Mouse (Mus musculus): ENCODE measurements around the gene Galntl6. TPM values are rescaled to one million over a fixed set of nuclear protein-coding genes. Genes with fewer than 3 reads are reported as not detected.
A peak's percentile ranks its signal among the peaks of the same experiment; 100 is the strongest.

Gene Galntl6
- polyA plus RNA-seq, 1 experiment from 2014 or later: 0.20 TPM

DNA sequence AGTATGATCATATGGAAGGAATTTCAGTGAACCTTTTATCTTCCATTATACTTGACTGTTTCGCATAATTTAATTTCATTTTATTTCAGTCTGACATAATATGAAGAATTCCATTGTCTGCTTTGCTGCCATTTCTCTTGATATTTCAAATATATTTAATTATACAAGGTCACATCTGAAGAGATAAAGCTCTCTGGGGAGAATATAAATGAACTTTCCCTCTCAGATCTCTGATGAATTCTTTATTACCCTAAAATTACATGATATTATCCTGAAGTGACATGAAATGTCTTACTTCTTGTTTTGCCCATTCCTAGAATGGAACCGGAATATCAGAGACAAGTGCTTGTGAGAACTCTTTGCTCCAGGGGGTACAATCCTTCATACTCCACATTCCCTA is 647.0 kb downstream of the Galntl6 start:
- no peak overlapping the region for H3K4me2 ChIP-seq (replicated peaks; ENCODE audit: low read depth)
- no peaks in the 10 kb centered on the region for H3K36me3 ChIP-seq (ENCODE audit: control insufficient read depth, insufficient read depth)
- TF ChIP-seq CTCF (IDR thresholded peaks at IDR 0.05; ENCODE audit: low read depth): no peak
- H3K4me1 ChIP-seq (replicated peaks; ENCODE audit: control insufficient read depth, insufficient read depth, low read length): no peaks in the 10 kb centered on the region
- H3K9me3 ChIP-seq (ENCODE audit: control insufficient read depth): no peaks in the 10 kb centered on the region
- WGBS: 85% methylated on average over 2 of the region's 2 CpGs
- no peak overlapping the region for H3K9ac ChIP-seq (ENCODE audit: low read depth, low read length)
- no peak overlapping the region for H3K4me3 ChIP-seq (ENCODE audit: low read depth, low read length)
- no peak for ATAC-seq
- H3K27ac ChIP-seq (ENCODE audit: low read depth, low read length): no peak overlapping the region
- no peaks in the 10 kb centered on the region for H3K27me3 ChIP-seq (replicated peaks; ENCODE audit: control insufficient read depth, insufficient read depth, low read length)

DNA sequence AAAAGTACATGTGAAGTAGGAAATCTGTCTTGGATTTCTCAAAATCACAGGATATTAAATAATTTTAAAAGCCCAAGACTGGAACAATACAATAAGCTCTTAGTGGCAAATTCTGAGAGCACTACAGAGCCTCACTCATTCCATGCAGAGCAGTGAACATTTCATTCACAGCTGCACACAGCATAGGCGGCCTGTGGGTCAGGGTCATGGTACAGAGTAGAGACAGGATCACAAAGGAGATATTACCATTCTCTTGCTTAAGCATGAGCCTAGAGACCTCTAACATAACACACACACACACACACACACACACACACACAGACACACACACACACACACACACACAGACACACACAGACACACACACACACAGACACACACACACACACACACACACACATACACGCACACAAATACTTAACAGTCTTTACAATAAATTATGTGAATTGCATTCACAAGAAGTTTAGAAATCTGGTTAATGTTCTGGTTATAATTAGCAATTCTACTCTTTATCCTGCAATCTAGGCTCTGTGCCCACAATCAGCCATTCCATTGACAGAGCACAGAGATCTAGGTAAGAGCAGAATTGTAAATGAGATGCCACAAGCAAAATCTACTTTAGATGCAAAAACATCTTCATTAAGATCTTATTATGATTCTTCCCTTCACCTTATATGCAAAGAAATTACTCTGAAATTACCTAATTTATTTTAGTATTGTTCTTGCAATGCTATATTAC is 653.7 kb downstream of the Galntl6 start:
- H3K4me3 ChIP-seq (ENCODE audit: low read depth, low read length): no peak overlapping the region
- no peaks in the 10 kb centered on the region for H3K27me3 ChIP-seq (replicated peaks; ENCODE audit: control insufficient read depth, insufficient read depth, low read length)
- H3K4me1 ChIP-seq (replicated peaks; ENCODE audit: control insufficient read depth, insufficient read depth, low read length): no peaks in the 10 kb centered on the region
- TF ChIP-seq CTCF (IDR thresholded peaks at IDR 0.05; ENCODE audit: low read depth): no peak
- 63% methylated on average over 2 of the region's 2 CpGs for WGBS
- H3K4me2 ChIP-seq (replicated peaks; ENCODE audit: low read depth): no peak overlapping the region
- no peak overlapping the region for H3K27ac ChIP-seq (ENCODE audit: low read depth, low read length)
- H3K9ac ChIP-seq (ENCODE audit: low read depth, low read length): no peak overlapping the region
- ATAC-seq: no peak
- H3K36me3 ChIP-seq (ENCODE audit: control insufficient read depth, insufficient read depth): no peaks in the 10 kb centered on the region
- H3K9me3 ChIP-seq (ENCODE audit: control insufficient read depth): no peaks in the 10 kb centered on the region

DNA sequence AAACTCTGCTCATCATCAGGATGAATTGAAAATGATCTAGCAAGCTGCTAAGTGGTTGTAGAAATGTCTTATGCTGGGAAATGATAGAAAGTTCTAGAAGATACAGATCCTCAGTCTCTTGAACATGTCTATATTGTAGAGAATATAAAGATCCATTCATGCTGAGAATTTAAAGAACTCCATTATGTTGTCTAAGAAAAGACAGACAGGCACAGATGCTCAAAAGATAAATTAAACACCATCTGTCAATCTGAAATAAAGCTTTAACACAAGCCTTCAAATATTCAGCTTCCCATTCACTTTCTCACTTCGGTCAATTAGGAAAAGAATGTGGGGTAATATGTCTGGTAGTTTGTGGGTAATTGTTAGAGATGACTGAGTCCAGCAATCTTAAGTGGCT is 658.8 kb downstream of the Galntl6 start:
- no peaks in the 10 kb centered on the region for H3K36me3 ChIP-seq (ENCODE audit: control insufficient read depth, insufficient read depth)
- no peak overlapping the region for H3K4me3 ChIP-seq (ENCODE audit: low read depth, low read length)
- no peak overlapping the region for H3K9ac ChIP-seq (ENCODE audit: low read depth, low read length)
- no peak overlapping the region for H3K27ac ChIP-seq (ENCODE audit: low read depth, low read length)
- H3K4me2 ChIP-seq (replicated peaks; ENCODE audit: low read depth): no peak overlapping the region
- no peak for TF ChIP-seq CTCF (IDR thresholded peaks at IDR 0.05; ENCODE audit: low read depth)
- no peaks in the 10 kb centered on the region for H3K9me3 ChIP-seq (ENCODE audit: control insufficient read depth)
- no peaks in the 10 kb centered on the region for H3K27me3 ChIP-seq (replicated peaks; ENCODE audit: control insufficient read depth, insufficient read depth, low read length)
- WGBS: 75% methylated on average over 1 of the region's 1 CpGs
- ATAC-seq: no peak
- no peaks in the 10 kb centered on the region for H3K4me1 ChIP-seq (replicated peaks; ENCODE audit: control insufficient read depth, insufficient read depth, low read length)

DNA sequence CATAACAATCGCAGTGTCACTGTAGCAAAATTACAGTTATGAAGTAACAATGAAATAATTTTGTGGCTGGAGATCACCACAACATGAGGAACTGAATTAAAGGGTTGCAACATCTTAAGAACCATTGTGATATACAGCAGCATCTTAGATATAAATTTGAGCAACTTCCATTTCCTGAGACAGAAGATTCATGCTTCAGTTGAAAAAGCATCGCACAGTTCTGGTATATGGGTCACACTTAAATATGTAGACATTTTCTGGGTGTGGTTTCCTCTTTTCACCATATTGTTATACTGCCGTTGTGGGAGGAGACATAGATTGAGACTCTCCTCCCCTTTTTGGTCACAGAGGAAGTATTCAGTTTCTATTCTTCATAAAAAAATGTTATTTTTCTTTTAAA is 667.6 kb downstream of the Galntl6 start:
- no peak for TF ChIP-seq CTCF (IDR thresholded peaks at IDR 0.05; ENCODE audit: low read depth)
- Histone ChIP-seq H3K9ac (ENCODE audit: low read depth, low read length) (no peak overlapping the region), H3K27ac (ENCODE audit: low read depth, low read length) (no peak overlapping the region), H3K4me1 (replicated peaks; ENCODE audit: control insufficient read depth, insufficient read depth, low read length) (no peaks in the 10 kb centered on the region), H3K9me3 (ENCODE audit: control insufficient read depth) (no peaks in the 10 kb centered on the region), H3K4me2 (replicated peaks; ENCODE audit: low read depth) (no peak overlapping the region), H3K4me3 (ENCODE audit: low read depth, low read length) (no peak overlapping the region), H3K27me3 (replicated peaks; ENCODE audit: control insufficient read depth, insufficient read depth, low read length) (no peaks in the 10 kb centered on the region), H3K36me3 (ENCODE audit: control insufficient read depth, insufficient read depth) (no peaks in the 10 kb centered on the region)
- 91% methylated on average over 3 of the region's 3 CpGs for WGBS
- no peak for ATAC-seq

DNA sequence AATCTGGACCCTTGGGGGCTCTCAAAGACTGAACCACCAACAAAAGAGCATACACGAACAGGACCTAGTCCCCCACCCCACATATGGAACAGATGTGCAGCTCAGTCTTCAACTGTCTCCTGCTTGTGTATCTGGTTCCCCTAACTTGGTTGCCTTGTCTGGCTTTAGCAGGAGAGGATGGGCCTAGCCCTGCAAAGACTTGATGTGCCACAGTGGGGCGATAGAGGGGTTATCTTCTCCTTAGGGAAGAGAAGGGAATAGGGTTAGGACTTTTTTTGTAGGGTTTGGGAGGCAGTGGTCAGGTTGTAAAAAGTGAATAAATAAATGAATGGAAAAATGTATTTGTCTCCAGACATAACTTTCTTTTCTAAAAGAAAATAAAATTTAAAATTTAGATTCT is 678.2 kb downstream of the Galntl6 start:
- 0 out of 2 replicates have a peak, but pooled peaks have one; percentile 21 for TF ChIP-seq CTCF (IDR thresholded peaks at IDR 0.05; ENCODE audit: low read depth)
- Histone ChIP-seq H3K36me3 (ENCODE audit: control insufficient read depth, insufficient read depth) (no peaks in the 10 kb centered on the region), H3K27me3 (replicated peaks; ENCODE audit: control insufficient read depth, insufficient read depth, low read length) (no peaks in the 10 kb centered on the region), H3K4me2 (replicated peaks; ENCODE audit: low read depth) (no peak overlapping the region), H3K4me1 (replicated peaks; ENCODE audit: control insufficient read depth, insufficient read depth, low read length) (no peaks in the 10 kb centered on the region), H3K9ac (ENCODE audit: low read depth, low read length) (no peak overlapping the region), H3K9me3 (ENCODE audit: control insufficient read depth) (no peaks in the 10 kb centered on the region), H3K27ac (ENCODE audit: low read depth, low read length) (no peak overlapping the region), H3K4me3 (ENCODE audit: low read depth, low read length) (no peak overlapping the region)
- no peak for ATAC-seq
- 38% methylated on average over 2 of the region's 2 CpGs for WGBS

DNA sequence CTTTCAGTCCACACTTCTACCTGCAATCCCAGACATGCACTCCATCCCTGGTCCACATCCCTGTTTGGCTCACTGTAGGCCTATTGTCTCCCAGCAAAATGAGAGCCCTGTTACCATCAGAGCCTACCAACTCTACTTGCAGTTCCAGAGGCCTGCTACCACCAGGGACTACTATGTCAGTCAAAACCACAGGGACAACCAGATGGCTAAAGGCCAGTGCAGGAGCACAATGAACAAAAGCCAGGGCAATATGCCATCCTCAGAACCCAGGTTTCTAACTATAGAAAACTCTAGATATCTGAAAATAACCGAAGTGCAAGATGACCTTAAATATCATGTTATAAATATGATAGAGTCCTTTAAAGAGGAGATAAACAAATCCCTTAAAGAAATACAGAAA is 683.7 kb downstream of the Galntl6 start:
- Histone ChIP-seq H3K4me1 (replicated peaks; ENCODE audit: control insufficient read depth, insufficient read depth, low read length) (no peaks in the 10 kb centered on the region), H3K27me3 (replicated peaks; ENCODE audit: control insufficient read depth, insufficient read depth, low read length) (no peaks in the 10 kb centered on the region), H3K9ac (ENCODE audit: low read depth, low read length) (no peak overlapping the region), H3K36me3 (ENCODE audit: control insufficient read depth, insufficient read depth) (no peaks in the 10 kb centered on the region), H3K9me3 (ENCODE audit: control insufficient read depth) (no peaks in the 10 kb centered on the region), H3K27ac (ENCODE audit: low read depth, low read length) (no peak overlapping the region), H3K4me3 (ENCODE audit: low read depth, low read length) (no peak overlapping the region), H3K4me2 (replicated peaks; ENCODE audit: low read depth) (no peak overlapping the region)
- TF ChIP-seq CTCF (IDR thresholded peaks at IDR 0.05; ENCODE audit: low read depth): no peak
- no peak for ATAC-seq
- WGBS: 85% methylated on average over 1 of the region's 1 CpGs
